Mouse (Mus musculus) regulatory T cell (primary cell): ENCODE measurements around the gene Armc7.
"Not testable (repeated sequence)": the region's sequence is repeated elsewhere in the genome, so short reads cannot be mapped to it uniquely, and the experiment has no call there.

ENCODE experiments used
- in situ Hi-C: fragments of 300-600 bp; cut with MboI, MseI; formaldehyde crosslinking; loops from one replicate; pipeline ENCODE4 v1.15.1; 2025; ENCODE audit warnings: high pct_unique_total_duplicates

Gene Armc7

DNA sequence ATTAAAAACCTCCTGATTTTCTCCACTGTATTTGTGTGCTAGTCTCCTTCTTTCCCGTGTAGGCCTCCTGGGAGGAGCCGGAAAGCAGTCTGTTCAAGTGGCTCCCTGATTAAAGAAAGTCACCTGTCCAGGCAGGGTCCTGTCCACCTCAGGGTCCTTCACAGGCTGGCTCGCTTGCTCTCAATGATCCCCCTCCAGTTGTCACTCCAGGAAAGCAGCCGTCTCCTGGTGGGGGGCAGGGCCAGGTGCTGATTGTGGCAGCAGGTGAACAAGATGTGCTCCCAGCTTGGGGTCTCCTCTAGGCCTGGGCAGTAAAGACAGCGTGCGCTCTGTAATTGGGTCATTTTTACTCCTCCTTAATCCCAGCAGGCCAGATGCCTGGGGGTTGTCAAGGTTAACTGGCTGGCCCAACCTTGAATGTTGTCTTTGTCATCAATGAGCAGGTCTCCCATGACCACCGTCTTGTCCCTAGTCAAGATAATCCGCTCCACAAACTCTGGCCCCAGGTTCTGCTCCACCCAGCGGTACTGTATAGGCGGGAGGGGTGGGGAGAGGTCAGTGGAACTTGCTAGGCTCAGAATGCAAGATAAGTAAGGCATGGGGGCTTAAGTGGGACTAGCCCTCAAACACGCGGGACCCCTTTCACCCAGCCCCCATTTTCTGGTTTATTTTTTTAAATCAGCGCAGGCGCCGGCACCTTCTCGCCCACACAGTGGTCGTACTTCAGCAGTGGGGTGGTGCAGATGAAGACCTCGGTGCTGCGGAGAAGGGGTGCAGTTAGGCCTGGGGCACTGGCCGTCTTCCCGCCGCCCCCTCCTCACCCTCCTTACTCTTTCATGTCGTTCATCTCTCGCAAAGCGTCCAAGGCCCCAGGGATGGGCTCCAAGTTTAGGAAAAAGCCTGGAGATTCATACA, 15.2 kb downstream of the Armc7 start:
- in situ Hi-C loops = no loop called here

DNA sequence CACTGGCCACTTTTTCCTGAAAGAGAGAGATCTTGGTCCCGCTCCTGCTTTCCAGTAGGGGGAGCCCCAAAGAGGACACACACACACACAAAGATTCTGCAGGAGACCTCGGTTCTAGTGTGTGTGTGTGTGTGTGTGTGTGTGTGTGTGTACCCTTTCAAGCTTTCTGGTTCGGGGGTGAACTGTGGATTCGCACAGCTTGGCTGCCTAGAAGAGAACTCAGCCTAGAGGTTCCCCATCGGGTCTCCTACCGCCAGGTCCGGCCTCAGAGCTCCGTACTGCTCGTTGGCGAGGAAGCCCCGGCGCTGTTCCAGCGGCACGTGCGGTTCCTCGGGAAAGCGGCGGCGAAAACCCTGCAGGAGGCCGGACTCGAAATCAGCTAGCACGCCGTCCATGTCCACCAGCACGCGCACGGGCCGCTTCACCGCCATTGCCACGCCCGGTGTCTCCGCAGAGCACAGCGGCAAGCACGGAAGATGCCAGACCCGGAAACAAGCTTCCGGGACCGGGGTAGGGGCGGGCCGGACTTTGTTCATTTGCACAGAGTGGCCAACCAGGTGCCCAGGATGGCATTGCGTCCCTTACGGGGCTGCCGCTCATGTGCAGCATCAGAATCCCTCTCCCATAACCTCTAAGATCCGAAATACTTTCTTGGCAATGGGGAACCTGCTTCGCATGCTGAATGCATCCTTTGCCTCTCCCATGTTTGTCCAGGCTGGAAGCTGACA, 16.1 kb downstream of the Armc7 start, which contains the start of gene Nt5c:
TSS of gene Nt5c (minus strand) at position 507 of the 728 bp plus-strand sequence.
- in situ Hi-C loops = no loop called here

DNA sequence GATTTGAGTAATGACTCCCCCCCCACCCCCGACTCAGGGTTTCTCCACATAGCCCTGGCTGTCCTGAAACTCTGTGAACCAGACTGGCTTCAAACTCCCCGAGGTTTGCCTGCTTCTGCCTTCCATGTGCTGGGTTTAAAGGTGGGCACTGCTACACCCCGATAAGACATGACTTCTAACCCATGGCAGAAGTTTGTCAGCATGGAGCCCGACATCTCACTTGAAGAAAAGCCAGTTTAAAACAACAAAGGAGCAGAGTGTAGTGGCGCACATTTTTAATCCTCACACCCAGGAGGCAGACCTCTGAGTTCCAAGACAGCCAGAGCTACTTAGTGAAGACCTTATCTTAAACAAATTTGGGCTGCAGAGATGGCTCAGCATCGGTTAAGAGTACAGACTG, 16.9 kb downstream of the Armc7 start:
- in situ Hi-C loops = no loop called here

DNA sequence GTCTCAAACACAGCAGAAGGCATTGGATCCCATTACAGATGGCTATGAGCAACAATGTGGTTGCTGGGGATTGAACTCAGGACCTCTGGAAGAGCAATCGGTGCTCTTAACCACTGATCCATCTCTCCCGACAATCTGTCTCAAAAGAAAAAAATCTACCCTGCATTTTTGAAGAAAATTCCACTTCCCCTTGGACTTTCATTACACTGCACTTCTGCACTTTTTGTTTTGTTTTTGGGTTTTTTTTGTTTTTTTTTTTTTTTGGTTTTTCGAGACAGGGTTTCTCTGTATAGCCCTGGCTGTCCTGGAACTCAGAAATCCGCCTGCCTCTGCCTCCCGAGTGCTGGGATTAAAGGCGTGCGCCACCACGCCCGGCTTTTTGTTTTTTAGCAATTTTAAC, 21.1 kb downstream of the Armc7 start:
- in situ Hi-C loops = not testable (repeated sequence)

DNA sequence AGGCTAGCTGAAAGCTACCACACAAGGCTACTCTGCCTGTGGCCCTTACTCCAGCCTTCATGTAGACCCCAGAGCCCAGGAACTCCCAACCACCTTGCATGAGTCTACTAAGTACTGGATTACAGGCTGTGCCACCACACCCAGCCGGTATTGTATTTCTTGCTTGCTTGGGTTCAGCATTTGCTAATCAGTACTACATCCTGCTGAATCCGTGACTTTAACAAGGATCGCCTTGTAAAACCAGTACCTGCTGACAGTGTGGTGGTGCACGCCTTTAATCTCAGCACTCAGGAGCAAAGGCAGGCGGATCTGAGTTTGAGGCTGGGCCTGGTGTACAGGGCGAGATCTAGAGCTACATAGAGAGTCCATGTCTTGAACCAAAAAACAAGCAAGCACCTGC, 27.2 kb downstream of the Armc7 start:
- in situ Hi-C loops = no loop called here

DNA sequence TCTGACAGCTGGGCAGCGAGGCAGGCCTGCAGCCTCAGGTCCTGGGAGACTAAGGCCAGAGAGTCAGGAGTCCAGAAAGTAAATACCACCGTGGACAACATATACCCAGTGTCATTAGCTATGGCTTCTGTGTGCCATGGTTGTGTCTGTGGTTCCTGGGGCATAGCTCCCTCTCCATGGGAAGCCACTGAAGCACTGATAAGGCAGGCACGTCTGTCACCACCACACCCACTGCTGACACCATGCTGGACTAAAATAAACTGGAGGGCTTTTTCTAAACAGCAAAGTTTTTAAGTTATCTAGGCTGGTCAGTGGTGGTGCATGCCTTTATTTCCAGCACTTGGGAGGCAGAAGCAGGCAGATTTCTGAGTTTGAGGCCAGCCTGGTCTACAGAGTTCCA, 31.1 kb downstream of the Armc7 start:
- in situ Hi-C loops = no loop called here

DNA sequence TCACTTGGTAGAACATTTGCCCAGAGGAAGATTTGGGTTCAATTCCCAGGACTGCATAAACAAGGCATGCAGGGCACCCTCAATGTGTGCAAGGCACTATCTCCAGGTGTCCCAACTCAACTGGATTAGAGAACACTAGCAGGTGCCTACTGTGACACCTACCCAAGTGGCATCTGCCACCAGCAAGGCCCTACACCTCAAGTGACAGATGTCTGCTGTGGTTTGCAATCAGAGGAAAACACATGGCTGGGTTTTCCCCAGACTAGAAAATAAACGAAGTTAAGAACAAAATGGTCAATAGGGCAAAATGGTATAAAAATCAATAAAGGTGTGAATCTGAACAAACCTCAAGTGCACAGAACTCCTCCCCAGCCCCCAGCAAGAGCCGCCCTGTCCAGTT, 32.6 kb downstream of the Armc7 start:
- in situ Hi-C loops = no loop called here

DNA sequence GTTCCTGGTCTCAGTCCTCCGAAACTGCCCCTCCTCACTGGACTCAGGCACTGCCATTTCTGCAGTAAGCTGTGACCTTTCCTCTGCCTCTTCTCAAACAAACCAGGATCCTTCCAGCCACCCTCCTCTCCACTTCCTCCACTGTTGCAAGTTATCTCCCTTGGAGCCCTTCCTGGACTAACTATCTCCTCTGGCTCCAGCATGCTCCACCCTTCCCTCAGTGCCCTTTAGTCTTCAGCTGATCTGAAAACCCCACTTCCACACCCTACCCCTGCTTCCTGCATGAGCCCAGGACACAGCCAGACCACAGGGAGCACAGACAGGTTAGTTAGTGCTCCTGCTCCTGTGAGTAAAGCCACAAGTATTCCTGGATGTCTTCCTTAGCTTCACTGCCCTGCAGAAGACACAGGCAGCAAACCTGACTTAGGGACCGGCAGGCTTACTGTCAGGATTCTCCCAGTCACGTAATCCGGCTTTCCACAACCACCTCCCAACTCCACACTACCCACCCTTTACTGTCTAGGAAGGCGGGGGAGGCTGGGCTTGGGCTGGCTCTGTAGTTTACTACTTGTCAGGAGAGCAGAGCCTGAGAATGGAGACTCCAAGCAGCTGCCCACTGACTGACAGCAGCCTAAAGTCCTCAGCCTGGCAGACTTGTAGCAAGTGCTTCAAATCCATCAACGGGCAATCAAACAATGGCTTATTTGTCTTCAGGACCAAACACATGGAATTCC, 34.5 kb downstream of the Armc7 start:
- in situ Hi-C loops = loop anchor here (5.0 kb wide), 1 partner anchor 98 kb away; no protein-coding TSS in a partner anchor

DNA sequence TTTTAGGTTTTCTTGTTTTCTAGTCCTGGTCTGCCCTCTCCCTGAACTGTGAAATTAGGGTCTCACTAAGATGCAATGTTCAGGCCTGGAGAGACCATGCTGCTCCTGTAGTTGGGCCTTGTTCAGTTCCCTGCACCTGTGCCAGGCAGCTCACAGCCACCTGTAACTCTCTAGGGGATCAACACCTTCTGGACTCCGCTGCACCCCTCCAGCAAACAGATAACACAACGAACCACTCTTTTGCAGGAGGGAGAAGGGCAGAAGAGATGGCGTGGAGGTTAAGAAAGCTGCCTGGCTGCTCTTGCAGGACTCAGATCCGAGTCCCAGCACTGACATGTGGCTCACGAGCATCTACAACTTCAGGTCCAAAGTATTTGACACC, 35.0 kb downstream of the Armc7 start:
- in situ Hi-C loops = loop anchor here (5.0 kb wide), 1 partner anchor 98 kb away; no protein-coding TSS in a partner anchor

DNA sequence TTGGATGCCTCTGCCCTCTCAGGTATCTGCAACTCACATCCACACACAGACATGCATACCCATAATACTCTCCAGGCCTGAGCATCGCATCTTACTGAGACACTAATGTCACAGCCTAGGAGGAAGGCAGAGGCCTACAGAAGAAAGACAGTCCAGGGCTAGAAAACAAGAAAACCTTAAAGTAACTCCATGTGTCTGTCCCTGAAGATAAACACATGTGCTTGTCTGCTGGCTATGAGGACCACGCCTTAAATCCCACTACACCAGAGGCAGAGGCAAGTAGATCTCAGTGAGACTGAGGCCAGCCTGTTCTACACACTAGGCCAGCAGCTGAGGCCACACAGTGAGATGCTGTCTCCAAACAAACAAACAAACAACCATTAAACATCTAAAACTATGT, 35.7 kb downstream of the Armc7 start:
- in situ Hi-C loops = loop anchor here (5.0 kb wide), 1 partner anchor 99 kb away; no protein-coding TSS in a partner anchor

DNA sequence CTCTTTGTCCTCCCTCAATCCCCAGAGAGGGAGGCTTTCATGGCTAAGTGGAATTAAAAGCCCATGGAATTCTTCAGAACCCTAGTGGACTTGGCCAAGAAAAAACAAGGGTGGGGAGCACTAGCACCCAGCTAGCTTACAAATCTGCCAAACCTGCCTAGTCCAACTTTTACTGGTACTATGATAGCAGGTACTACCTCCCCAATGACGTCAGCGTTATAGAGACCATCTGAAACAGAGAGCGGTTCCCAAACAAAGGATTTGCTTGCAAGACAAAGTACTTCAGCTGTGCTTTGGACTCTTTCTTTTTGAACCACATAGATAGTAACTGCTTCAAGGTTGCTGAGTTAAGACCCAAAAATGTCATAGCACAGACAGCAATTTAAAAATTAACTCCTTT, 36.5 kb downstream of the Armc7 start:
- in situ Hi-C loops = loop anchor here (5.0 kb wide), 1 partner anchor 100 kb away; no protein-coding TSS in a partner anchor

DNA sequence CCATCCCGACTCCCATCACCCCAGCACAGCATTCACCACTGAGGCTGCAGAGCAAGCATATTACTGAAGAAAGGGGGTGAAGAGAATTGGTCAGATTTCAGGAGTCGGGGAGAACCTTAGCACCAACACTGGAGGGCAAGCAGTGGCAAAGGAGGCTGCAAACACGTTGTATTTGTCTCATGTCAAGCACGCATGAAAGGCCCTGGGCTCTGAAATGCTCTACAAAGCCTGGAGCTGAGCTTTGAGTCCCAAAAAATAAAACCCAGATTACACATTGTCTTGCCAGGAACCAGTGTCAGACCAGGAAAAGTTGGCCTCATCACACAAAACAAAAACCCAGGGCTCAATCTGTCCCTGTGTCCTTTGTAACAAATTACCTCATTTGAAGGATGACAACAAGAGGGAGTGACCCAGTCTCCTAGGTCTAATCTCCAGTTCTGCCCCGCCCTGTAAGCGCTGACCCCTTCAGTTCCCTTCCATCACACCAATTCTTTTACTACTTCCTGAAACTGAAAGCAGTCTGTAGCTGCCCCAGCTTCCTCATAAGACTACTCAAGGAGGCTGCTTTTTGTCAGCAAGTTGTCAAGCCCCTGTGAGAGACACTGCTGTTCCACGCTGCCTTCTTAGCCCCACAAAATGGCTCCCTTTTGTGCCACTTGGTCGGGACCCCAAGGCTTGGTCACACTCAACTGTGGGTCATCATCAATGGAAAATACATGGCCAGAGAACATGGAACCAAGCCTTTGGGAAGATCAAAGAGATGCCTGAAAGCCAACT, 37.1 kb downstream of the Armc7 start:
- in situ Hi-C loops = loop anchor here (5.0 kb wide), 1 partner anchor 100 kb away; no protein-coding TSS in a partner anchor

DNA sequence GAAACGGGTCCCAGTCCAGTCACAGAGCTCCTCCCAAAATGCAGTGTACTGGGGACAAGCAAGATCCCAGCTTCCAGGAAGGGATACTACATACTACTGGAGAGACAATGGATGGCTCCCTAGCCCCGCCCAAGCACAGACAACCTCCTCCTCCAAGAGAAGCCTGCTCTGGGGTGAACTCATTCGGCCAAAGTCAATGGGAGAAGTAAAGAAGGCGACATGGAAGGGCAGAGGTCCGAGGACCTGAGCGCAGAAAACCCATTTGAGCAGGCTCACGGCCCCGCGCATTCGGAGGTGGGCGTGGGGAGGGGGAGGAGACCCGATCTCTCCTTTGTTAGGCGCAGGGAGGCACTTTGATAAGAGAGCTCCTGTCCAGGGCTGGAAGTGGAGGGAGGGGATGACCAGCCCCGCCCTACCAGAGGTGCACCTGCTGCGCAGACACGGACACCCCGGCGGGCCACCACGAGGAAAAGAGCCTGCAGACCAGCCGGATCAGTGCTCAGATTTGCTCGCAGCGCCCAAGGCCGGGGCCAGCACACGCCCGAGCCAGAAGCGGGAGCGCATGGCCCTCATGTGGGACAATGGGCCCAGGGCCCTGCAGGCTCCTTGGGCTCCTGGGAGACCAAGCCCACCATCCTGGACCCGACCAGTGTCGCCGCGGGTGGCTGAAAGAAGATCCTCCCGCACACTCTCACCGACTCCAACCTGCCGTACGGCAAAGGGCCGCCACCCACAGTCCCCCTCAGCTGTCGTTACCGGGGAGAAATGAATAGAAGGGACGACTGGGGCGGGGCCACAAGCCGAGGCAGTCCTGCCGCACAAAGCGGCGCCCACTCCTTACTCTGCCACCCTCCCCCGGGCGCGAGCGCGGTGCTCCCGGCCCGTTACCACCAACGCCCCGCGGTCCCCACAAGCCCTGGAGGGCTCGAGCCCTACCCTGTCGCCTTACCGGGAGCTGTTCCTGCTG, 38.1 kb downstream of the Armc7 start:
- in situ Hi-C loops = loop anchor here (5.0 kb wide), 1 partner anchor 101 kb away; no protein-coding TSS in a partner anchor

DNA sequence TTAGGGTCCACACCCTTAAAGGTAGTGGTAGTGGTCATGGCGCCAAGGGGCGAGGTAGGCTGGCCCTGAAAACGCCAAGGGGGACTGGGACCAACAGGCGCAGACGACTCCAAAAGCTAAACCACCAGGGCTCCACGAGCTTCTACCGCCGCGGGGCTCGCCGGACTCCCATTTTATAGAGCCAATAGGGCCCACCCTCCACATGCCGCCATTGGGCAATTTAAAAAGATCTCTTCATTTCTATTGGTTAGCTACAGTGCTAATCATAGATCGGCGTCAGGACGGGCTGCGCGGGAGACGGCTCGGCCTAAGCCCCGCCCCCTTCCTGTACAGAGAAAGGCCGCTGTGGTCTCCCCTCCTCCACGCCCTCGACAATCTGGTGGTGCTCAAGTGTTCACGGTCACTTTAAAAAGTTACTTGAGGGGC, 38.8 kb downstream of the Armc7 start, which contains the start of gene Jpt1:
TSS of gene Jpt1 (minus strand) at position 150 of the 426 bp plus-strand sequence.
- in situ Hi-C loops = loop anchor here (5.0 kb wide), 1 partner anchor 102 kb away; no protein-coding TSS in a partner anchor

DNA sequence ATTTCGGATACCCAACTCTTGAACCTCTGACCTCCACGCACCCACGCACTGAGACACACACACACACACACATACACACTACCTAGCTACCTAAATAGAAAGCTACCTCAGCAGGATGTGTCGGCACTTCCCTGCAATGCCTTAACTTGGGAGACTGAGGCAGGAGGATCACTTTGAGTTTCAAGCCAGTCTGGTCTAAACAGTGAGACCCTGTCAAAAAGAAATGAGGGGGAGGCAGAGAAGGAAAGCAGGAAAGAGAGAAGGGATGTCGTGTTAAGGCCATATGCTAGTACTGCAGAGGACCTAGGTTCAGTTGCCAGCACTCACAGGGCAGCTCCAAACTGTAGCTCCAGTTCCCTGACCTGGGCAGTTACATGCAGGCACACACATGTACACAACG, 39.6 kb downstream of the Armc7 start:
- in situ Hi-C loops = no loop called here

DNA sequence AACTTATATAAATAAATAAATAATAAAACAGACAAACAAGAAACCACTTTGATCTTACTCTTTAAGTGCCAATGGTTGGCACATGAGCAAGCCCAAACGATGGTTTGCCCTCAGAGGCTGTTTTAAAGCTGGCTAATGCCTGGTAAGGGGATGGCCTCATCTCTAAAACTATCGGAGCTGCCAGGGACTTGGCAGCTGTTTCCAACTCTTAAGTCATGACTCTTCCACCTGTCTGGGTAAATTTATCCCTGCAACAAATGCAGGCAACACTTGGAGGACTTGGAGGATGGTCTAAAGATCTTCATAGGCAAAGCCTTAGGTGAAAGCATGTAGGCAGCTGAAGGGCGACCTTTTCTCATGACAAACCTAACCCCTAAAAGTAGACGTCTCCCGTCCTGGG, 41.5 kb downstream of the Armc7 start:
- in situ Hi-C loops = no loop called here

DNA sequence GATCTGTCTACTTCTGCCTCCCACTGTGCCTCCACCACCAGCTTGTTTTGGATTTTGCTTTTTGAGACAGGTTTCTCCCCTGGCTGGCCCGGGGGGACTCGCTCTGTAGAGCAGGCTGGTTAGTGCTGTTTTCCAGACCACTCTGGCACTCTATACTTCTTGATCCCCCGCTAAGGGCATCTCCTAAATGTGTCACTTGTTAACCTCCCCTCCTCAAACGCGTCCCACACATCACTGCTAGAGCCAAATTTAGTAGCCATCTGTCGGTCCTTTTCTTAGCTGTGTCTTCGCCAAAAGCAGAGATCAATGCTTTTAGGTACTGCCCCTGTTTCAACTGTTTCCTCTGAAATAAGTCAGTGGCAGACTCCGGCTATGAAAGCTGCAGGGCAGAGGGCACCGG, 43.2 kb downstream of the Armc7 start:
- in situ Hi-C loops = no loop called here

DNA sequence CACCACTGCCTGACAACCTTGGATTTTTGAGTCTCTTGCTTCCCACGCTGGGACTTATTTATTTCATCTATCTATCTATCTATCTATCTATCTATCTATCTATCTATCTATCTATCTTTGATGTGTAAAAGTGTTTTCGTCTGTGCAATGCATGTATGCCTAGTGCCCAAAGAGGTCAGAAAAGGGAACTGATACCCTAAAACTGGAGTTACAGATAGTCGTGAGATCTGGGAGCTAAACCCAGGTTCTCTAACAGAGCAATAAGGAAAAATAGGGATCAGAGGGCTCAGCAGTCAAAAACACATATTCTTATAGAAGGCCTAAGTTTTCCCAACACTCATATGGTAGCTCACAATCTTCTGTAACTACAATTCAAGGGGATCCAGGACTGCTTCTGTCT, 44.1 kb downstream of the Armc7 start:
- in situ Hi-C loops = no loop called here

DNA sequence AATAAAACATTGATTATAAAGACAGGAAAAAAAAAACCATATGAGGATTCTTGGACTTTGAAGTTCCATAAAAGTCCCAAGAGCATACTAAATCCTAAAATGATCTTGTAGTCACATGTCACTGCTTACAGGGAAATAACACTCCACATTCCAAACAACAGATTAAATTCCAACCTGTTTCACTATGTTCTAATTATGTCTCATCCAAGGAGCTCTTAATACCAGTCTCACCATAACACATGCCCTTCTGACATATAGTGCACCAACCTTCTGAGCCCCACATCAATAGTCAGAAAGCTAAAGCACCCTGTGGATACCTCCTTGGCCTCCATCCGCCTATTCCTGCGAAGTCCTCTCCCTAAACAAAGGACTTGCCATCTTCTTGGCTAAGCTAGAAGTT, 44.8 kb downstream of the Armc7 start:
- in situ Hi-C loops = no loop called here

DNA sequence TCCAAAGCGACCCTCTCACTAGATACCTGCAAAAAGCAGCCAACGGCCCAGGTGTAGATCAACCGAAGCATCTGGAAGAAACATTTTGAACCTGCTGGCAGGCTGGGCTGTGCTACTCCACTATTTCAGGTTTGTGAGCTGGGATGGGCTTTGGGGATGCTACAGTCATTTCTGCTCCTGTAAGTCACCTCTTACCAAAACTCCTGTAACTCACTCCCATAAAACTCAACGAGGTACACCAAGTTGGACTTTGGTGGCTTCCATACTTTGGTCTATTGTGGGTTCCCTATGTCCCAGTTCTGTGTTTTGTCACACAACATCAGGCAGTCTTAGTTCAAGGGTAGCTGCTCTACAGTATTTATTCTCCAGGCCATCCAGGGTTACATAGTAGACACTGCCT, 45.6 kb downstream of the Armc7 start:
- in situ Hi-C loops = no loop called here
